Mouse (Mus musculus) G1E-ER4 (cell line): Measurements from ENCODE around the gene Rgs7. TPM values are rescaled to one million over a fixed set of nuclear protein-coding genes. Genes with fewer than 3 reads are reported as not detected.

ENCODE experiments used
- GATA1 ChIP-seq: IDR thresholded peaks from one replicate; pipeline ENCODE4 v1.8.0; 2012; ENCODE audit warnings: low read length, inconsistent platforms
- polyA plus RNA-seq: library from polyadenylated mRNA; stranded (reverse); fragments of >175 nt; gene quantifications from 2 replicates; pipeline ENCODE4 v1.2.3, GENCODE M21; 2012

Rgs7 gene
- polyA plus RNA-seq, 1 experiment: not detected

DNA sequence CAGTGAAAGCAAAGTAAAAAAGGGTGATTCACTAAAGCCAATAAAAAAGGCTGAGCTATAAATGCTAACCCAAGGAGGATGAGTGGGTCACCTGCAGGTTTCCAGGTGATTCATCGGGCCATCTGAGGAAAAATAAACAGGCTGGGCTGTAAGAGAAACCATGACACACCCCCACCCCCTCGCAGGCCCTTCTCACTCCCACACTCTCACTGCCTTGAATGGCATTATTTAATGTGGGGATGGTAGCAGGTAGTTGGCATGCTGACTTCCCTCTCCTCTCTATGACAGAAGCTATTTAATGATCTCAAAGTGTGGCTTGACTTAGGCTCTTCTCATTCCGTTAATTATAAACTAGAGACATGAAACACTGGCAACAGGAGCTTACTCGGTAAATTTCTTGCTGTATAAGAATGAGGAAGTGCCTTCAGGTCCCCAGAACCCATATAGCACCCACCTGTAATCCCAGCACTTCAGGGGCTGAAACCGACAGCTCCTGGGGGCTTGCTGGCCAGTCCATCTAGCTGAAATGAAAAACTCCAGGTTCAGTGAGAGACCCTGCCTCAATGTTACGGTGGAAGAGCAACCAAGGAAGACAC lies 38.2 kb downstream of the Rgs7 start:
- no peak for TF ChIP-seq GATA1

DNA sequence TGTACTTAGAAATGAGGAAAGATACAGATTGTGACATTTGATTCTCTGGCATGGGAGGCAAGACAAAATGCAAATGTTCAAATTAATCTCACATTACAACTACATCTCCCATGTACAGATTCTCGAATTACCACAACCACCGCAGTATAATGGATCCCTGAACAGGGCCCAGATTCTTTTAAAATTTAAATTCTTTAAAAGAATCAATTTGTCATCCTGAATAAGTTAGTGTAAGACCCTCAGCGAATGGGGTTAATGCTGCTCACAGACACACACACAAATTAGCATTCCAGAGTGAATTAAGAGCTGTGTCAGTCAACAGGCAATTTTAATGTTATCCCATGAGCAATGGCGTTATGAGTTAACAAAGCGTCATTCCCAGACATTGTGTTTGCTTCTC lies 44.3 kb downstream of the Rgs7 start:
- TF ChIP-seq GATA1: no peak

- no peak for TF ChIP-seq GATA1
These were observed 49.4 kb downstream of the Rgs7 start for GRCm38 (mm10) chr1:175442939-175443338.

DNA sequence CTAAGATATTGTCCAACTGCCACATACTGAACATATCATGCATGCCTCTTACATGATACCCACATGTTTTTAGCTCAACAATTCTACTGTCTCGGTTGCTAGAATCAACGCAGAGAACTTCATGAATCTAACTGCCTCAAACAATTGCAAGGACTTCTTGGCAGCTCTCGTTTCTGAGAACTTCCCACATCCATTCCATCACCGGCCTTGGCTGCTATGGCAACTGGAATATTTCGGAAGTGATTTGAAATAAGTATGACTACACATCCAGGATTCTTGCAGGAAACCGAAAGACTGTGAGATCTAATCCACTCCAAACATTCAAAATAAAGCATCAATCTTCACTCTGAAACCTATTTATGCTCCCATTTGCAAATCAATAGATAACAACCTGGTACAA lies 50.3 kb downstream of the Rgs7 start:
- TF ChIP-seq GATA1: no peak

GRCm38 (mm10) chr1:175433622-175434204 lies 58.6 kb downstream of the Rgs7 start:
- TF ChIP-seq GATA1: no peak

- TF ChIP-seq GATA1: no peak
These were observed 59.2 kb downstream of the Rgs7 start for GRCm38 (mm10) chr1:175433128-175433527.

GRCm38 (mm10) chr1:175431356-175432053 lies 60.8 kb downstream of the Rgs7 start:
- no peak for TF ChIP-seq GATA1

DNA sequence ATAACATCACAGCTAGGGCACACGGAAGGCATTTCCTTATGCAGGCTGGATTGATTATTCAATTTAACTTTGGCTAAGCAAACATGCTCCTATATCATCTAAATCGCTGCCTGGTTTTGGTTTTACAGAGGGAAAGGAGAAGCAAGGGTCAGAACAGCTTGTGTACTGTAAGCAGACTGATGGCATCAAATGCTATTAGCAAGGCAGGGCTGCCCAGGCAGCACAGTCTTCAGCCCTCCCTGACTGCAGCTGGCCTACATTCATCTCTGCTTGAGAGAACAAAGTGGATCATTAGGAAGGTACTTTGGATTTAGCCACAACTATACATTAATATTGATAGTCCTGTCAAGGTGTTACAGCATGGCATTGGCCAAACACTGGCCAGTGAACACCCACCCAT lies 65.2 kb downstream of the Rgs7 start:
- TF ChIP-seq GATA1: no peak

- TF ChIP-seq GATA1: no peak
These were observed 65.9 kb downstream of the Rgs7 start for GRCm38 (mm10) chr1:175426393-175426792.

GRCm38 (mm10) chr1:175420883-175421282 lies 71.4 kb downstream of the Rgs7 start:
- no peak for TF ChIP-seq GATA1

- no peak for TF ChIP-seq GATA1
These were observed 76.6 kb downstream of the Rgs7 start for GRCm38 (mm10) chr1:175415728-175416127.

GRCm38 (mm10) chr1:175410399-175410798 lies 81.9 kb downstream of the Rgs7 start:
- no peak for TF ChIP-seq GATA1

- TF ChIP-seq GATA1: no peak
These were observed 100.4 kb downstream of the Rgs7 start for GRCm38 (mm10) chr1:175391894-175392293.

DNA sequence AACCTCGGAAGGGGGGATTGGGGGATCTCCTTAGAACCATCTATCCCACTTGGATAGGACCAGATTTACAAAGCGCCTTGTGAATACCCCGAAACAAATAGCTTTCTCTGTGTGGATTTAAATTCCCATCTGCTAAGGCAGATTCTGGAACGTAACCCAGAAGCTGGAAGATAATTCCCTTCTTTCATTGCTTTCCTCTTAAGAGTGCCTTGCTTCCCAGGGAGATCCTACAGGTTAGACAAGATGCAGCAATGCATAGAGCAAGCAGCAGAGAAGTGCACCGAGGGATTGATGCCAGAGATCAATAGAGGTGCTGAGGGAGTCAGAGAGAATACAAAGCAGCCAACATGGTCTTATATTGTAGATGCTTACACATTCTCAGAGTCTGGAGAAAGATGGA lies 103.0 kb downstream of the Rgs7 start:
- no peak for TF ChIP-seq GATA1

DNA sequence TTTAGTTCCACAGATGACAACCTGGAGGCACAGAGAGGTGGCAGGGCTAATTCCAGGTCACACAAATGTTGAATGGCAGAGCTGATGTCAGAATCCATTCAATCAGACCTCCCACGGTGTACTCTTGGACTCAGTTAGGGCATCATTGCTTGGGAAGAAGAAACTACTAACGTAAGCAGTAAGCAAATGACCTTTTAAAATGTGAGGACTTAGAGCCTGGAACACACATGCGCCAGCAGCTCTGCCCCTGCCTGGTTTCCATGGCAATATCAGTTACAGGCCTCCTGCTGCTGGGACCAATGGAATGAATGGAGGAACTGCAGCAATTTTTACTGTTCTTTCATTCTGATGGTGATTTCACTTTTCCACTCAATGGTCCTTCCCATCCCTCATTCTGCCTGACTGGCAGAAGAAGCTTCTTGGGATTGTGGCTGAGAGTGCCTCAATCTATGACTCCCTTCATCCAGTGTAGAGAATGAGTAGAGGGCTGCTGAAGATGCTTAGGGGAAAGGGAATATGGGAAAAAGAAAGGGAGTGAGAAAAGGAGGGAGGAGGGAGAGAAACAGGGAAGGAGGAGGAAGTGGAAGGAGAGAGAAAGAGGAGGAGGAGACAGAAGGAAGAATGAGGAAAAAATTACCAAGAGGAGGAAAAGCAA lies 106.6 kb downstream of the Rgs7 start:
- TF ChIP-seq GATA1: no peak

DNA sequence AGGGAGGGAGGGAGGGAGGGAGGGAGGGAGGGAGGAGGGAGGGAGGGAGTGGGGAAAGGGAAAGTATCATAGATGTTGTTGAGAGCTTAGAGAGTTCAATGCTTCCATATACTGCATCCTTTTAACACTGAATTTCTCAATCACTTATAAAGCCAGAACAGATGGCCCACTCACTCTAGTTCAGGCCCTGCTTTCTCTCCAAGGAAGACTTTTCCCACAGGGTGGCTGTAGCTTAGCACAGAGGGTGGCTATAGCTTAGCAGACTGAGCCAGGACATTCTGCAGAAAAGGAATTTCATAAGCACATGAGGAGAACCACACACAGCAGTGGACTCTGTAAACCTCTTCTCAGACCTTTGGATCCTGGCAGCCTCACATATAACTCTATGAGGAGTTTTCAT lies 119.7 kb downstream of the Rgs7 start:
- no peak for TF ChIP-seq GATA1
